Mouse (Mus musculus) bone marrow macrophage, adult 2 months (primary cell): ENCODE data around the gene Gm4756. TPM values are rescaled to one million over a fixed set of nuclear protein-coding genes. Genes with fewer than 3 reads are reported as not detected.

ENCODE experiments used
- H3K27ac ChIP-seq: 2 replicates; pipeline ENCODE4 v1.5.1; 2012; ENCODE audit warnings: low read depth, low read length; ENCODE audit not compliant: insufficient read depth
- H3K4me1 ChIP-seq: 2 replicates; pipeline ENCODE4 v1.6.1; 2012; ENCODE audit warnings: low read length; ENCODE audit not compliant: control insufficient read depth, insufficient read depth
- H3K4me3 ChIP-seq: 2 replicates; pipeline ENCODE4 v1.5.1; 2012; ENCODE audit warnings: mild to moderate bottlenecking, low read length, moderate library complexity; ENCODE audit not compliant: insufficient read depth
- CTCF ChIP-seq: IDR thresholded peaks from 2 replicates; pipeline ENCODE4 v1.5.1; 2012; ENCODE audit warnings: low read depth, mild to moderate bottlenecking, low read length, moderate library complexity
- POLR2A ChIP-seq: IDR thresholded peaks from 2 replicates; pipeline ENCODE4 v1.6.1; 2012; ENCODE audit warnings: mild to moderate bottlenecking, low read depth, low read length, borderline replicate concordance
- polyA plus RNA-seq: library from polyadenylated mRNA; stranded (reverse); fragments of >200 nt; gene quantifications from 2 replicates; pipeline ENCODE4 v1.2.4, GENCODE M21; 2012; ENCODE audit not compliant: missing spikeins, insufficient read depth, insufficient read length

Gene Gm4756
- polyA plus RNA-seq, 1 experiment: not detected

DNA sequence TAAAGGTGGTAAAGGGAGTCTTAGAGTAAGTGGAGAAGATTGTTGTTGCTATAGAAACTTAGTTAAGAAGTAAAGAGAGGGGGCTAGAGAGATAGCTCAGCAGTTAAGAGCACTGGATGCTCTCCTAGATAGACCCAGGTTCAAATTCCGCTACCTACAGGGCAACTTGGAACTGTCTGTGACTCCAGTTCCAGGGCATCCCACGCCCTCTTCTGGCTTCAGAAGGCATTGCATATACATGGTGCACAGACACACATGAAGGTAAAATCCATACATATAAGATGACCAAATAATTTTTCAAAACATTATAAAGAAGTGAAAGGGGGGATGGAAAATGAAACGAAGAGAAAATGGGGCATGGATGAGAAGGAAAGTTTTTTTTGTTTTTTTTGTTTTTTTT is 30.2 kb upstream of the Gm4756 start:
- TF ChIP-seq POLR2A: no peak
- no peak for TF ChIP-seq CTCF
- Histone ChIP-seq H3K4me3 (no peak overlapping the region), H3K27ac (no peak overlapping the region), H3K4me1 (no peaks in the 10 kb centered on the region)

GRCm38 (mm10) chr12:72674820-72675219 is 25.4 kb upstream of the Gm4756 start:
- TF ChIP-seq POLR2A (no peak), CTCF (no peak)
- H3K4me1 ChIP-seq: no peaks in the 10 kb centered on the region
- no peak overlapping the region for H3K4me3 ChIP-seq
- H3K27ac ChIP-seq: no peak overlapping the region

DNA sequence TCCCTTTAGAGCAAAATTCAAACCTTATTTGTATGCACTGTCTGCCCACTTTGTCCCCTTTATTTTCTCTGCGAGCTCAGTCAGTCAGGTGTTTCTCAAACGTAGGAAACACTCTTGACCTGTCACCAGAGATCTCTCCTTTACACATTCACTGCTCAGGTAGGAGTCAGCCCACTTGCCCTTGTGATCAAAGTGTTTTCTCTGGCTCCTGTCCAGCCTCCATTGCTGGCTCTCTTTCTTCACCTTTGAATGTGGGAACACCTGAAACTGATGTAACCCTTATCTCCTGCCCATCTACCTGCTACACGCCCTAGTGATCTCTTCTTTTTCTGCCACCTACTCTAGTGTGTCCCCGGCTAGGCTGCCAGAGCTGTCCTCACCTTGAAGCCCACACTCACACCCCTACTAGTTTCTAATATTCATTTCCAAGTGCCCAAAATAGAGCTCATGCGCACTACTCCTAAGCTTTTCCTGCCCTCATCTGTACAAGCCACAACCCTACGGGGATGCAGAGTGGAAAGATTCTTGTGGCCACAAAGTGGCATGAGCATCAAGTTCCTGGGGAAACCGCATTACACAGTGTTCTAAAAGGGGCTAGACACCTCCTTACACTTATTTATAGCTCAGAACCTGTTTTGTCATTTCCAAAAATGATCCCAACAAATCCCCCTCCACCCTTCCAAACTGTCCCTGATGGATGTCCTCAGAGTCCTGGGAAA is 24.8 kb upstream of the Gm4756 start:
- no peak overlapping the region for H3K4me3 ChIP-seq
- no peak for TF ChIP-seq CTCF
- no peak for TF ChIP-seq POLR2A
- H3K27ac ChIP-seq: no peak overlapping the region
- no peaks in the 10 kb centered on the region for H3K4me1 ChIP-seq

DNA sequence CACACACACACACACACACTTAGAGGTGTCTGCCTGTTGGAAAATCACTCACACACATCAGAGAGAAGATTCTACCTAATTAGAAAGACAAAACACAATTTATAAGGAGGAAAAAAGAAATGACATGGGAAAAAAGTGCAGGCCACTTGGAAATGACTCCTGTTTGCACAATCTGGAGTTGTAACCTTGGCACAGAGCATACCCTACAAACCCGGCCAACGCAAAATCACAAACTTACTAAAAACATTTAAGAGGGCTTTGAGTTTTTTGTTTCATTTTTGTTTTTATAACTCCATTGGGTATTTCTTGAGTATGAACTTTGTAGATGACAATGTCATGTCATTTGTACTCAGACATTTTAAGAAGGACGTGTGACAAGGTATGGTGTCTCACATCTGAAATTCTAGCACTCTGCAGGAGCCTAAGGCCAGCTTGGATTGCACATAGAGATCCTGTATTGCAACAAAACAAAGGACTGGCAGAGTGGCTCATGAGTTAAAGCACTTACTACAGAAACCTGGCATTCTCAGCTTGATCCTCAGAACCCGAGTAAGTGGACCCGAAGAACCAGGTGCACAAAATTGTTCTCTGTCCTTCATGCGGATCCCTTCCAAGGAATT is 22.2 kb upstream of the Gm4756 start:
- TF ChIP-seq POLR2A (no peak), CTCF (no peak)
- Histone ChIP-seq H3K4me1 (peaks cover 7% of the 10 kb centered on the region), H3K4me3 (no peak overlapping the region), H3K27ac (no peak overlapping the region)

GRCm38 (mm10) chr12:72670921-72671320 is 21.5 kb upstream of the Gm4756 start:
- no peak overlapping the region for H3K4me3 ChIP-seq
- TF ChIP-seq CTCF: no peak
- TF ChIP-seq POLR2A: no peak
- no peak overlapping the region for H3K27ac ChIP-seq
- H3K4me1 ChIP-seq: peaks cover 7% of the 10 kb centered on the region

DNA sequence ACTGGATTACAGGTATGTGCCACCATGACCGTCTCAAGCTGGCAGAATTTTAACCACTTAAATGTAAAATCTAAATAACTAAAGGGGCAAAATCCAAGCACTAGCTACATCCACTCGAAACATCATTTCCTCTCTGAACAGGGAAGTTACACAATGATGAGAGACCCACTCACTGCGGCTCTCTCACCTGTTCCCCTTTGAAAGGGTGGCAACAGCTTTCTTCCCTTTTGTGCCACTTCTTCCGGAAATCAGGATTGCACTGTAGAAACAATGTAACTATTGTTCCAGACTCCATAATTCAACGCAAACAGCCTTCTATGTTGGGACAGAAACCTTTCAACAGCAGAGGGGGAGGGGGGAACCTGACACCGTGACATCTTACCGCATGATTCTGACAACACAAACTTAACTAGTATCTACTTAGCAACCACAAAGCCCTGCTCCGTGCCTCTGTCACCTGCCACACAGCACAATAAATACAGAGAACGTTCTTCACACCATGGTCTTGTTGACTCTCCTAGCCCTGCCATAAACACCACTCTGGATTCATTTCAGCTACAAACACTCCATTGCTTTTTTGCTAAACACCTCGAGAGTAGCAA is 18.5 kb upstream of the Gm4756 start:
- no peak overlapping the region for H3K4me3 ChIP-seq
- TF ChIP-seq POLR2A: no peak
- no peak for TF ChIP-seq CTCF
- H3K4me1 ChIP-seq: peaks cover 17% of the 10 kb centered on the region
- H3K27ac ChIP-seq: no peak overlapping the region

DNA sequence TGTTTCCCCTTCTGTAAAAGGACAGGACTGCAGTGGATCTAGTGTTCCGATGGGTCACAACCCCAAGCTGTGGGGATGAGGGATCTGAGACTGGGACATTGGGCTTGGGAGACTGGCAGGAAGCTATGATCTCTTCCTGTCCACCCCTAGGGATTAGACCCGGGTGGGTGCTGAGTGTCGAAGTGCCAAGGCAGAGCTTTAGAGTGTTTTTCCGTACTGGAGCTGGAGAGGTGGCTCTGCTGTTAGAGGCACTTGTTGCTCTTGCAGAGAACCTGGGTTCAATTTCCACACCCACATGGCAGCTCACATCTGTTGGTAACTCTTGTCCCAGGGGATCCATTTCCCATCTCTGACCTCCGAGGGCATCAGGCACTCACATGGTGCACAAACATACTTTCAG is 16.6 kb upstream of the Gm4756 start:
- TF ChIP-seq CTCF: no peak
- no peak for TF ChIP-seq POLR2A
- Histone ChIP-seq H3K4me1 (peaks cover 17% of the 10 kb centered on the region), H3K27ac (no peak overlapping the region), H3K4me3 (no peak overlapping the region)

DNA sequence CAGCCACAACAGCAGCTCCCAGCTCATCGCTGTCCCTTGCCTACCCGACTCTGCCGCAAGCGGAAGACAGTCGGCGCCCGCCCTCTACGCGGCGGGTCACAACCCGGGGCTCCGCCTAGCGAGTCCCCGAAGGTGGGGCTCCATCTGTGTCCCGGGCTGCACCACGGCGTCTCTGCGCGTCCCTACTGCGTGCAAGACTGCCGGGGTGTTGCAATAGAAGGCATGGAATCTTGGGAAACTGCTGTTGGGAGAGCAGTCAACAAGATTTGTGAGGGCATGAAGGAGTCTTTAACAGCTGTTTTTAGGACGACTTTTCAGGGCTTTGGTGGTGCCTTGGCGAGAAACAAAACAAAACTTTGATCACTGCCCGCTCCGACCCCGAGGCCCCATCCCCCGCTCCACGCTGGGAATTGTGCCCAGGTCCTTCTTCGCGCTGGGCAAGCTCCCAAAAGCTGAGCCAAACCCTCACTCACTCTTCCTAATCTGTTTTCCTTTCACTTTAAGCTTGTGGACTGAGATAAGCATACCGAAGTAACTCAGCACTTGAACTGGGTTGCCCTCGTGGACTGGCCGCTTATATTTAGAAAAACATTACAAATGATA is 15.4 kb upstream of the Gm4756 start, which contains the start of gene Dhrs7:
Gene Dhrs7 (minus strand): TSS at position 175 of the 603 bp plus-strand sequence.
- Histone ChIP-seq H3K4me1 (peaks cover 17% of the 10 kb centered on the region), H3K4me3 (peak within 1 kb of the TSS; percentile 89), H3K27ac (peak within 1 kb of the TSS; percentile 76)
- TF ChIP-seq CTCF (no peak), POLR2A (0 out of 2 replicates have a peak, but pooled peaks have one; percentile 51)

GRCm38 (mm10) chr12:72664020-72664734 is 14.7 kb upstream of the Gm4756 start:
- TF ChIP-seq CTCF (no peak), POLR2A (no peak)
- H3K27ac ChIP-seq: peak overlapping the region; percentile 43; the same call in 1 of the 2 replicates

DNA sequence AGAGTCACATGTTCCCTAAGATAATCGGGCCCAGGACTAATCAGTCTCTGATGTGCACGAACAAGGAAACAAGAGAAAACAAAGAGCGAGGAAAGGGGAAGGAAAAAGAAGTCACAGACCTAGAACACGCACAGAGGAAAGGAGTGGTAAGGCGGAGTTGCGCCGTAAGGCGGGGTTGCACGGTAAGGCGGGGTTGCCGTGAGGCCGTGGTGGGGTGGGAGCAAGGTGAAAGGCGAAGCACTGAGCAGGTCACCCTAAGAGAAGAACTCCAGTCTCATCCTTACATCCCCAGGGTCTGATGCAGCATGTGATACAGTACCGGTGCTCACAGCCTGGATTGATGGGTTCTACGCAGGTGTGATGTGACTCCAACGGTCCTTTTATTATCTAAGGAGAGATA is 6.3 kb upstream of the Gm4756 start:
- TF ChIP-seq CTCF (no peak), POLR2A (no peak)
- no peak overlapping the region for H3K27ac ChIP-seq
- no peak overlapping the region for H3K4me3 ChIP-seq
- no peaks in the 10 kb centered on the region for H3K4me1 ChIP-seq

More at GRCm38 (mm10) chr12:72664020-72664734, 14.7 kb upstream of the Gm4756 start:
- Histone ChIP-seq H3K4me1 (peaks cover 17% of the 10 kb centered on the region), H3K4me3 (peak overlapping the region; percentile 89)
